ENCODE assay signal across 7 mouse cellular contexts in the genomic region with DNA sequence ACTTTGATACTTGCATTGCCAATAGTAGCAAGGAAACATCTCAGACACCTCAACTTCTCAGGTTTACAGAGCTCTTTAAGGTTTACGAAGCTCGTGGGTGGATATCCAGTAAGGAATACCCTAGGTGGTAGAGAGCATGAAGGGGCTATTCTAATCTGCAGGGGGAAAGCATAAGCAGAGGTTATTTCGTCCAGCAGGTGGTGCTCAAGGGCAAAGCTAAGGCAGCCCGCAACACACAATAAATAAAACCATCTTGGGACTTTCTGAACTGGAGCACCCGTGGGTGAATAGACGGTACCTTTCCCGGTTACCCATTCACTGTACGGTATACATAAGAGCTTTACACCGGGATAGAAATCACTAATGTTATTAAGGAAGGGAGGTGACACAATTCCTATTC.
DNase-seq lines count a peak whose midpoint lies in the region; ATAC-seq and TF ChIP-seq lines count a peak whose summit lies in the region.

No protein-coding gene starts in this region.

- no peaks in the 10 kb centered on the region for H3K27me3 ChIP-seq in kidney, adult 2 months (replicated peaks; ENCODE audit: control insufficient read depth, insufficient read depth, low read length)
- H3K27me3 ChIP-seq in limb, embryonic 10.5 days (ENCODE audit: low read depth, poor library complexity, severe bottlenecking) = no peaks in the 10 kb centered on the region
- no peaks in the 10 kb centered on the region for H3K27me3 ChIP-seq in midbrain, embryonic 14.5 days (ENCODE audit: control insufficient read depth, insufficient read depth, low read length)

- no peak for TF ChIP-seq POLR2A in kidney, adult 2 months (IDR thresholded peaks at IDR 0.05; ENCODE audit: low read depth, low read length)

- peak; percentile 81 for TF ChIP-seq CTCF in kidney, adult 2 months (conservative IDR thresholded peaks at IDR 0.05; ENCODE audit: insufficient read depth, insufficient read length, low read depth, low read length)

- no peak overlapping the region for H3K27ac ChIP-seq in kidney, adult 2 months (ENCODE audit: insufficient read depth, low read depth, low read length)
- H3K27ac ChIP-seq in limb, embryonic 10.5 days = no peak overlapping the region
- H3K27ac ChIP-seq in midbrain, embryonic 14.5 days (replicated peaks; ENCODE audit: low read depth, low read length) = no peak overlapping the region

- H3K4me3 ChIP-seq in kidney, adult 2 months (ENCODE audit: insufficient read depth, low read depth, low read length) = no peak overlapping the region
- H3K4me3 ChIP-seq in limb, embryonic 10.5 days = no peak overlapping the region
- H3K4me3 ChIP-seq in midbrain, embryonic 14.5 days (replicated peaks; ENCODE audit: low read depth, low read length) = no peak overlapping the region

- no peaks in the 10 kb centered on the region for H3K4me1 ChIP-seq in kidney, adult 2 months (ENCODE audit: control insufficient read depth, insufficient read depth, low read length)
- no peaks in the 10 kb centered on the region for H3K4me1 ChIP-seq in limb, embryonic 10.5 days
- H3K4me1 ChIP-seq in midbrain, embryonic 14.5 days (ENCODE audit: control insufficient read depth, insufficient read depth, low read length) = no peaks in the 10 kb centered on the region

- no peaks in the 10 kb centered on the region for H3K36me3 ChIP-seq in kidney, adult 2 months (ENCODE audit: control insufficient read depth, insufficient read depth, low read length)
- H3K36me3 ChIP-seq in limb, embryonic 10.5 days = no peaks in the 10 kb centered on the region
- no peaks in the 10 kb centered on the region for H3K36me3 ChIP-seq in midbrain, embryonic 14.5 days (ENCODE audit: control insufficient read depth, insufficient read depth, low read length)

- peak; percentile 79; the same call in 1 of the 2 replicates for ATAC-seq in midbrain, embryonic 14.5 days (ENCODE audit: low FRiP score, low TSS enrichment)

- H3K4me2 ChIP-seq in midbrain, embryonic 14.5 days (ENCODE audit: low read length) = no peak overlapping the region

- whole genome bisulfite sequencing in kidney, adult 2 months = 5% methylated on average over 9 of the region's 9 CpGs
- whole genome bisulfite sequencing in limb, embryonic 10.5 days = 33% methylated on average over 9 of the region's 9 CpGs
- 25% methylated on average over 9 of the region's 9 CpGs for WGBS in midbrain, embryonic 14.5 days

- no peak overlapping the region for H3K9ac ChIP-seq in midbrain, embryonic 14.5 days (replicated peaks; ENCODE audit: low read length)

- DNase-seq in adrenal gland, adult 2 months = peak; percentile 56
- DNase-seq in embryo, embryonic 10.5 days (ENCODE audit: low spot score) = peak; percentile 81
- DNase-seq in heart, adult 8-10 months (ENCODE audit: low spot score) = peak; percentile 57
- peak; percentile 71 for DNase-seq in kidney, adult 2 months
- peak; percentile 74 for DNase-seq in limb, embryonic 10.5 days (ENCODE audit: low spot score)
- peak; percentile 89 for DNase-seq in midbrain, embryonic 14.5 days
- DNase-seq in spleen, adult 18-20 months = peak; percentile 20 to 77

- no peaks in the 10 kb centered on the region for H3K9me3 ChIP-seq in limb, embryonic 10.5 days (replicated peaks)
- H3K9me3 ChIP-seq in midbrain, embryonic 14.5 days (ENCODE audit: control insufficient read depth, low read length) = no peaks in the 10 kb centered on the region
